Mouse (Mus musculus) urinary bladder, postnatal 25 days (tissue): Measurements from ENCODE around the gene Rnf123.
"Not testable (repeated sequence)": the region's sequence is repeated elsewhere in the genome, so short reads cannot be mapped to it uniquely, and the experiment has no call there.

Source experiments
- DNase-seq: peaks from one replicate; pipeline ENCODE4 v3.0.0; 2022; ENCODE audit warnings: low spot score

Gene Rnf123

DNA sequence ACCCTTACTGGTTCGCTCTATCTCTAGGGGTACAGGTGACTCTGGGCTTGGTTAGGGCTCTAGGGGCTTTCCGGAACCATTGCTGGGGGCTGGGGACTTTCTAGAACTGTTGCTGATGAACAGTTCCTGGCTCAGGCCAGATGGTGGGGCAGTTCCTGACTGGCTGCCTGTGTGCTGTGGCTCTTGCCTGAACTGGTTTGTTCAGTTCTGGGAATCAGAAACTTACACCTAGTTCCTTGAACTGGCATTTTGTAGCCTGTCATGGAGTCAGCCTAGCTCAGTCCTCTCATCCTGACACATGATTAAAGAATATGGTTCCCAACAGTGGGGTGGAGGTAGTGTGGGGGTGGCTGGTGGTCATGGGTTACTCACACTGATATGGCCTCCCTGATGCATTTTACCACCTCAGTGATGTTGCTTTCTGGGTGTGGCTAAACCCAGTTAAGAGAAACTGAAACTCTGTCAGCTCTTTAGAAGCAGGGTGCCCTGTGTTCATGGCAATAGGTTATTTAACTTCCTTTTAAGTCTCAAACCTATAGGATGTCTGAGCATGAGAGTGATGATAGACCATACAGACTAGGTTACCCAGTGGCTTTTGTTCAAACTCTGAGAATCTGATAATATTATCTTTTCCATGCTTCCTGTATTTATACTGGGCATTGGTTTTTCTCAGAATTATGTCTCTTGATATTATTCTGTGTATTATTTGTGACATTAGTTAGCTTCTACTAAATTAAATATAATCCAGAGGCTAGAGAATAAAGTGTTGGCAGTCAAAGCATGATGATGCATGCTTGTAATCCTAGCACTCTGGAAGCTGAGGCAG, 47.6 kb downstream of the Rnf123 start:
- no peak for DNase-seq

DNA sequence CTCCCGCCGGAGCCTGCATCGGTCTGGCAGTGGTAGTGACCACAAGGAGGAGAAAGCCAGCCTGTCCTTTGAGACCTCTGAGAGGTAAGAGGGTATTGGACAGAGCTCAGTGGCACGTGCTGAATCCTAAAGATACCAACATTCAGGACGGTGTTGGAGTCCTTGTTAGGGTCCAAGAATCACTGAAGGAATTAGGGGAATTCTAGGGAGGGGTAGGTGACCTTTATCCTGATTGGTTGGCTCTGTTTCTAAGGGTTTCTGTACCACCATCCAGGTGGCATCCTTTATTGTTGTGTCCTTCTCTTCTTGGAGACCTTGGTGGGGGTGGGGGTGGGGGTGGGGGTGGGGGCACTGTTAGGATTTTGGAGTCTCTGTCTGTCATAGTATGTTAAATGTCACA, 51.0 kb downstream of the Rnf123 start:
- DNase-seq = no peak

DNA sequence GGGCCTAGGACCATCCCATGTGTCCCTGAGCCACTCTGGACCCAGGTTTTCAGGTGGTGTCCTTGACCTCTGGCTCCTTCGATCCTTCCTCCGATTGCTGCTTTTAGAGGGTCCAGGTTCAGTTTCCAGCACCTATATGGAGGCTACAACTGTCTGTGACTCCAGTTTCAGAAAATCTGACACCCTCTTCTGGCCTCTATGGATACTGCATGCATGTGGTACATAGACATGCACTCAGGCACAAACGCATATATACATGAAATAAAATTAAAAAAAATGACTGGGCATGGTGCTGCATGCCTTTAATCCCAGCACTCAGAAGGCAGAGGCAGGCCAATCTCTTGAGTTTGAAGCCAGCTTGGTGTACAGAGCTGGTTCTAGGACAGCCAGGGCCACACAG, 55.3 kb downstream of the Rnf123 start:
- no peak for DNase-seq

DNA sequence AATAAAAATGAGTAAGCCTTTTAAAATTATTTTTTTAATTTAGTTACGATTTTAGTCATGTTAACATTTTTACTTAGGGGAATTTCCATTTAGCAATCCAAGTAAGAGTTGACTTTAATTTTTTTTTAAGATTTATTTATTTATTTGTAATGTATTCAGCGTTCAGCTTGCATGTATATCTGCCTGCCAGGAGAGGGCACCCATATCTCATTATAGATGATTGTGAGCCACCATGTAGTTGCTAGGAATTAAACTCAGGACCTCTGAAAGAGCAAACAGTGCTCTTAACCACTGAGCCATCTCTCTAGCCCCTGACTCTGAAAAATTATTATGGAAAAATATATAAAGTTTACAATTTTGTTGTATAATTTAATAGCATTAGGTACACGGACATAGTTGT, 56.6 kb downstream of the Rnf123 start:
- DNase-seq = no peak

DNA sequence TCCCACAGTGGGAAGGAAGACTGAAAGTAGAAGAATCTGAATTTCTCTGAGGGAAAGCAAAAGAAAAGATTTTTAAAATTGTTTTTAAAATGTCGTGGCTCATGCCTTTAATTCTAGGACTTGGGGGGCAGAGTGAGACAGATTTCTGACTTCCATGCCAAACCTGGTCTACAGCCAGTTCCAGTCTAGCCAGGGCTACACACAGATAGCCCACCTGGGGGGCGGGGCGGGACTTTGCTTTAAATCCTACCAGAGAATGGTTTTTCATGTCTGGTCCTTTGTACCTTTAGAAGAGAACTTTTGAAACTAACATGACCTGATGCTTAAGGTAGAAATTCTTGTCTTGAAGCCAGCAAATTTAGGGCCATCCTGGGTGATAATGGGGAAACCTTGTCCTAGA, 59.9 kb downstream of the Rnf123 start:
- DNase-seq = no peak

DNA sequence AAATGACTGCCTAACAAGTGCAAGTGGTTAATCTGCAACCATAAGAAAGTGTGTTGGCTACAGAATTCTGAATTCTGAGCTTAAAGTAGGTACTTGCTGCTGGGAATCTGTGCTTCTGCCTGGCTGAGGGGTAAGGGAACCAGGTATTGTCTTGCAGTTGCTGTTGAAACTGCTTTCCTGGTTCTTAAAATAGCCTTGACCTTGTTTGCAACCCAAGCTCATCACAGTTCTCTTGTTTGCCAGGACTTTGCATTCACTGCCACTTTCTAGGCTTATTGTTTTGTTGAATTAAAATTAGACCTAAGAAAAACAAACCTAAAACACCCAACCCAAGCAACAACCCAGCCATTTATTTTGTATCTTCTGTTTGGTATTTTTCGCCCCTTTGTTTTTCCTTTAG, 62.4 kb downstream of the Rnf123 start:
- no peak for DNase-seq

DNA sequence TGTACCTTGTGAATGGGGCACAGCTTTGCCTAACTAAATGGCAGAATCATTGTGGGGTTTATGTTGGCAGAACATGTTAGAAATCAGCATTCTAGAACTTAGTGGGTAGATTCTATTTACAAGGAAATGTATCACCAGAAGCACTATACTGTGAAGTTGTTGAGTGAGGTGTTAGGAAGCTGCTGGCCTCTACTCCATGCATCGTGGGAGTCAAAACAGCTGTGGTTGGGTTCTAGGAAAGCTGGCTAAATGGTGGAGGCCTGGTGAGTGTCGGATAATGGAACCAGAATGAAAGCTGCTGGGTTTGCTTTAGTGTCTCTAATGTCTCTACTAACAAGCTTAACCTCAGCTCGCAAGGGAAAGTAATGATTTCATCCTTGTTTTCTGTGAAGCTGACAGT, 66.0 kb downstream of the Rnf123 start:
- DNase-seq = no peak

DNA sequence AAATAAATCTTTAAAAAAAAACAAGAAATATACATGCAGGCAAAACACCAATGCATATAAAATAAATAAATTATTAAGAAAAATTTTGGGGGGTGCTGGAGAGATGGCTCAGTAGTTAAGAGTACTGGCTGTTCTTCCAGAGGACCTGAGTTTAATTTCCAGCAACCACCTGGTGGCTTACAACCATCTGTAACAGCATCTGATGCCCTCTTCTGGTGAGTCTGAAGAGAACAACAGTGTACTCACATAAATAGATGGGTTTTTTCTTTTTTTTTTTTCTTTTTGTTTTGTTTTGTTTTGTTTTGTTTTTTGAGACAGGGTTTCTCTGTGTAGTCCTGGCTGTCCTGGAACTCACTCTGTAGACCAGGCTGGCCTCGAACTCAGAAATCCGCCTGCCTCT, 69.6 kb downstream of the Rnf123 start:
- DNase-seq = not testable (repeated sequence)

DNA sequence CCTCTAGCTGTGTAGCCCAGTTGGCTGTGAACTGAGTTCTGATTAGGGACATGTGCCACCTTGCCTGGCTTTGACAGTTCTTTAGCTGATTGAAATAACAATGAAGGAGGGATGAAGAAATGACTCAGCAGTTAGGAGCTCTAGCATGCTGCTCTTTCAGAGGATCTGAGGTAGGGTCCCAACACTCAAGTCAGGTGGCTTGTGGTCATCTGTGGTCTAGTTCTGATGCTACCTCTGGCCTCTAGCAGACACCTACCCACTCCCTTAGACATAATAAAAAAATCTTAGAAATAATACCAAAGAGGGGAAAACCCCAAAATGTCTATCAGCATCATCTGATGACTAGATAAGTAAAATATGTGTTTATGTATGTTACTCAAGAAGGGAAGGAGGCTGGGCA, 72.8 kb downstream of the Rnf123 start:
- DNase-seq = no peak

DNA sequence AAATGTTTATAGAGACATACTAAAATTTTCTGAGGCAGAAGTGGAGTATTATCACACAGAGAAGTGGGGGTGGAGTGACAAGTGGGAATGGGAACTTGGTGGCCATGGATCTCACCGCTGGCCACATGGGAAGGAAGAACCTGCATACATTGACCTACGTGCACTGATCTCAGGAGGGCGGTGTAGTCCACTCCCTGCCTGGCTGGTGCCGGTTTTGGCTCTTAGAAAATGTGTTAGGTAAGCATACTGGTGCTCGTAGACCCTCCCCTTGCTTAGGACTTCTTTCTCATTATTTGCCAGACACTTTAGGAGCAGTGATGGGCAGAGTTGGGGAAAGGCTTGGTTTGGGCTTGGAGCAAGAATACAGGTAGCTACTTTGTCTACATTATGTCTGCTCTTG, 75.1 kb downstream of the Rnf123 start:
- no peak for DNase-seq

DNA sequence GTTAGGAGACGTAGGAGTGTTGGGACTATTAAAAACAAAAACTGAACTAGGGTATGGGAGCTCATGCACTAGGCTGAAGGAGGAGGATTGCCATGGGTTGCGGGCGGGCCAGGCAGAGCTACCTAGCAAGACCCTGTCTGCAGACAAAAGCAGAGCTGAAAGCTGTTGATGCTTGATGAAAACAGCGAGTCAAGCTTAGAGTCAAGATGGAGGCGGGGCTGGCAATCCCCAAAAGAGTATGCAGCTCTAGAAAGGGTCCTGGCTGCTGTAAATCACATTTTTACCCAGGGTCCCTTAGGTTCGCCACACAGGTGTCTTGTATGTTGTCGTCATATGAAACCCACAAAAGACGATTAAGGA, 79.6 kb downstream of the Rnf123 start:
- DNase-seq = no peak

DNA sequence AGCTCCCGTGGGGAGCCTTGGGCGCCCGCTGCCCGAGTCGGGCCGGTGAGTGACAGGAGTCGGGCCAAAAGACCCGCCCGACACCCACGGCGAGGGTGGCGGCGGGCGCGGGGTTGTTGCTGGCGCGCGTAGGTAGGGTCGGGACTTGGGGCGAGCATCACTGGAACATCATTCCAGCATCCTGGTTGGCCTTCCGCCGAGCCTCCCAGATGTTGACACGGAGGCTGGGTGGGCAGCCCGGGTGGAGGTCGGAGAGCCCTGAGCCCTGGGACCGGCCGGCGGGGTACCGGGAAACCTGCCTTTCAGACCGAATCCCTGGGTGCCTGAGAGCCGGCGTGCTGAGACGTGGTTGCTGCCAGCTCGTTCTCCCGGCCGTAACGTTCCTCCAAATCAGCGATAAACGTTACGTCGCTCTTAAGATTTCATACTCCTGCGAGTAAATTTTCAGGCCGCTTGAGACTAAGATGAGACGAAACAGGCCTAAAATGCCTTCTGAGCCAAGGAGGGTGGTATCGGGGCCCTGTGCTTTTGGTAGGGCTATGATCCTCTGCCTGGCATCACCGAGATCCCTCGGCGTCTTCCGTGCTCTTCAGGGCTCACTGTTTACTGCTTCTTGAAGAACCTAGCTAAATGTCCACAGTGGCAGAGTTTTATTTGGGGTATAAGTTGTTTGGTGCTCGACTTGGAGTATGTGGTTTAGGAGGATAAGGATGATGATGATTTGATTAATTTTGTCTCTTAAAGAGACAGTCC, 80.2 kb downstream of the Rnf123 start:
- no peak for DNase-seq

DNA sequence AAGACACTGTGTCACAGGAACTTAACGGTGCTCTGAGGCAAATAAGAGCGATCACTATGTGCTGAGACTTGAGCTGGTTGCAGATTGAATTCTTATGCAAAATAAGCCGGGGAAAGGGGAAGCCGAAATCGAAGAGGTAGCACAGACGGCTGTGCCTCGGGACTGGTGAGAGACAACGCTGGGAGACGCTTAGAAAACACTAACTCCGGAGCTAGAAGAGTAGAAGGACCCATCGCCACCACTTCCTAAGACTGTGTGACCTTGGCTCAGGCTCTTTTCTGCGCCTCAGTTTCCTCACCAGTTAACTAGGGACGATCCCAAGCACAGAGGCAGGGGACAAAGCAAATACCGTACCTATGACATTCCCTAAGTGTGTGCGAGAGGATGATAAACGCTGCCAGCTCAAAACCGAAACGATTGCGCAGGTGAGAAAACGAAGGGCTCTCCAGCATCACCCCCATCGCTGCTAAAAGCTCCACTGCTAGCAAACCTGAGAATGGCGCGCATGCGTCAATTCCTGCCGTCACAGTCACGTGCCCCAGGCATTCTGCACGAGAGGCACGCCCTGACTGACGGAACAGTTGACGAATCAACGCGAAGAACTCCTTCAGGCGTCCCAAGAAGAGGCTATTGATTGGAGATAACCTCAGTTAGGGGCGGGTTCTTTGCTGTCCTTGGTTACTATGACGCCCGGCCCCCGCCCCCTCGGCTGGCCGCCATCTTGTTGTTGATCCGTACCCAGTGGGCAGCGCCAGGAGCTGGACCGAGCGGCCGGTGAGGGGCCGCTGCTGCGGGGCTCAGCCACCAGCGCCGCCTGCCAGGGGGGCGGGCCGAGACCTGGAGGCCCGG, 81.0 kb downstream of the Rnf123 start, which contains the start of gene Ip6k1:
Ip6k1 (plus strand) TSS at position 580 of the 849 bp plus-strand sequence.
- DNase-seq = peak; percentile 100
